Mouse (Mus musculus) neutrophil, adult 65 days (primary cell): ENCODE results near the gene 4931428L18Rik. TPM values are rescaled to one million over a fixed set of nuclear protein-coding genes. Genes with fewer than 3 reads are reported as not detected.

ENCODE experiments used
- total RNA-seq: library from RNA; stranded (reverse); gene quantifications from 2 replicates; pipeline ENCODE4 v1.2.4, GENCODE M21; 2023

4931428L18Rik gene
- total RNA-seq = not detected in 2 replicates

DNA sequence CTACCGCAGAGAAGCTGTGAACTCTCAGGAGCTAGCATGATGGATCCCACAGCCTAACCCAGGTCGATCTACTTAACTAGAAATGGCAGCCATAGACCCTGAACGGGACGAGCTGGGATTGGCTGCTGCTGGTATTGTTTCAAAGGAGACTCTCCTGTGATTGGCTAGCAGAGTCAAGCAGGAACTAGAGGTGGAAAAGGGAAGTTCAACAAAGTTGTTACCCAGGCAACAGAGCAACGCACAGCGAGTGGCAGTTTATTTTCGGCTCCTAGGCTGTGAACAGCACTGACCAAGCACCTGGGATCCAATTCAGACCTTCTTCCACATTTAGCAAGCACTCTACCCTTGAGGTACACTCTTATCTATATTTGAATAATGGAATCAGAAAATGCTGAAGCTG is at the start of gene 4931428L18Rik, which contains the start of gene Pih1d3:
Gene 4931428L18Rik (minus strand): TSS at position 121 of the 400 bp plus-strand sequence.
Gene Pih1d3 (plus strand): TSS at position 275 of the 400 bp plus-strand sequence.

DNA sequence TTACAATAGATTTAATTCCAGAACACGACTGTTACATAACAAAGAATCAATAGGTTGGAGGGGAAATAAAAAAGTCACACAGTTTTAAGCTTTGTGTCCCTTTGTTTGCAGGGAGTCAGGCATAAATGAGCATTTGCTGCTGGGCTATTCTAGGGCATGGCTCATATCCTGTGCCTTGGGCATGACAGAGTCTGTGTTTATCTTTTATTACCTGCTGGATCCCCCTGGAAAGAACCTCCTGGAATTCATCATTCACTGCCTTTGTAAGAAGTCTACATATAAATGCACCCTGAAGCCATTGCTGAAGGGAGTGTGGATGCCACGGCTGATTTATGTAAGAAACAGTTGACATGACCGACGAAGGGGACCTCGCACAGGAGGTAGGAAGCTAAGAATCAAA is 46.4 kb downstream of the 4931428L18Rik start, which contains the start of gene Lgsn:
Gene Lgsn (plus strand): TSS at position 301 of the 400 bp plus-strand sequence.

DNA sequence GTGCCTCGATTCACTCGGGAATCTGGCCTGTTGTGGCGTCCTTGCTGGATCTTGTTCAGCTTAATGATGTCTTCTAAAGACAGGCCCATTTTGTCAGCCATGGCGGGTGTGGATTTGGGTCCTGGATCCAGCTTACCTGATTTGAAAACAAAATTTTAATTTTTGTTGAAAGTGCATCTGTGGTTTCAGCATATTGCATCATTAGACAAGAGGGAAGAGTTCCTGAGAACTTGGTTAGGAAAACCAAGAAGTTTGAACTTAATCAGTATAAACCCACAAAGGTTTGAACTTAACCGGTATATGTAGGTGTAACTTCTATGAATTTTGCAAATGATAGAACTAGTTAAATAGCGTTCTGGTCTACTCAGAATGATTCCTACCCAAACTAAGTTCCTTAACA is 244.6 kb downstream of the 4931428L18Rik start, which contains the start of gene AC153137.1:
Gene AC153137.1 (minus strand): TSS at position 101 of the 400 bp plus-strand sequence.

Other genes with a start within 250 kb of the 4931428L18Rik start
- gene AC153137.1, start 244.7 kb downstream of the 4931428L18Rik start, total RNA-seq = not detected in 2 replicates
- gene Lgsn, start 46.3 kb downstream of the 4931428L18Rik start, total RNA-seq = not detected in 2 replicates
- not detected in 2 replicates for gene Pih1d3, start 154 bp upstream of the 4931428L18Rik start, total RNA-seq